Mouse (Mus musculus) bone marrow macrophage, adult 2 months (primary cell): Measurements from ENCODE around the gene Ctbs.

Experiments used
- CTCF ChIP-seq: IDR thresholded peaks from 2 replicates; pipeline ENCODE4 v1.5.1; 2012; ENCODE audit warnings: low read depth, mild to moderate bottlenecking, low read length, moderate library complexity
- POLR2A ChIP-seq: IDR thresholded peaks from 2 replicates; pipeline ENCODE4 v1.6.1; 2012; ENCODE audit warnings: mild to moderate bottlenecking, low read depth, low read length, borderline replicate concordance

DNA sequence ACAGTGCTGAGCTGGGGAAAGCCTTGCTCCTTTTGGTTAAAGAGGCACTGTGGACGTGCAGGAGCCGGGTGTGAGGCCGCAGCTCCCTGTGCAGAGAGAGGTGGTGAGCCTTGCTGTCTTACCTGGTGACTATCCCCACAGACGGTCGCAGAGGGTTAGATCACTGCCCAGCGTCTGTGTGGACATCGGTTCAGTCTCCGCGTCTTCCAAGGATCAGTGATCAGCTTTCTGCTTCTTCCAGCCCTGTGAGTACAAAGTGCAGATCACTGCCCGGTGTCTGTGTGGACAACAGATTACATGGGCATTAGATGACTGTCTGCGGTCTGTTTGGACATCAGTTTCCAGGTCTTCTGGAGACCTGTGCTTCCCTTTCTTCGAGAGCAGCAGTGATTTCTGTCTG lies 35.0 kb upstream of the Ctbs start:
- no peak for TF ChIP-seq POLR2A
- no peak for TF ChIP-seq CTCF
